Mouse (Mus musculus) small intestine, adult 2 months (tissue): ENCODE data around the gene Tap2.

Experiments used
- CTCF ChIP-seq: fragments of 200-500 bp; IDR thresholded peaks from 2 replicates; pipeline ENCODE4 v1.5.1; 2012; ENCODE audit warnings: low read depth, mild to moderate bottlenecking, control low read depth, inconsistent platforms, low read length, moderate library complexity, mixed read lengths; ENCODE audit not compliant: insufficient replicate concordance, insufficient read length; ENCODE audit errors: extremely low read depth
- POLR2A ChIP-seq: fragments of 200-500 bp; IDR thresholded peaks from 2 replicates; pipeline ENCODE4 v1.6.1; 2012; ENCODE audit warnings: low read depth, mild to moderate bottlenecking, control low read depth, inconsistent platforms, low read length, moderate library complexity

DNA sequence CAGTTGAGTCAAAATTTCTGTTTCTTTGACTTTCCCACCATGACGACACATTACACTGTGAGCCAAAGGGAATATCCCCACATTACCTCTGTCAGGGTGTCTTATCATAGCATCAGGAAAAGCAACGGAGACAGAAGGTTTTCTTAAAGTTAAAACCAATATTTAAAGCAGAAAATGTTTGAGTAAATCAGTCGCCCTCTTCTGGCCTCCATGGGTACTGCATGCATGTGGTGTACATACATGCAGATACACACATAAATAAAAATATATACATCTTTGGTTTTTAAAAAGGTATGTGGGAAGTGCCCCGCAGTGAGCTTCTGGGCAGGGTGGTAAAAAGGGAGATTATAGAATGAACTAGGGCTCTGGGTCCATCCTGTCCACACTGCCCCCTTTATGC is 26.1 kb upstream of the Tap2 start:
- TF ChIP-seq POLR2A = no peak
- no peak for TF ChIP-seq CTCF
